Mouse (Mus musculus): ENCODE measurements around the gene Nrg3. TPM values are rescaled to one million over a fixed set of nuclear protein-coding genes. Genes with fewer than 3 reads are reported as not detected.

Gene Nrg3
- 10 to 100 TPM; 82.7 to 83.1 TPM for total RNA-seq (2021)

DNA sequence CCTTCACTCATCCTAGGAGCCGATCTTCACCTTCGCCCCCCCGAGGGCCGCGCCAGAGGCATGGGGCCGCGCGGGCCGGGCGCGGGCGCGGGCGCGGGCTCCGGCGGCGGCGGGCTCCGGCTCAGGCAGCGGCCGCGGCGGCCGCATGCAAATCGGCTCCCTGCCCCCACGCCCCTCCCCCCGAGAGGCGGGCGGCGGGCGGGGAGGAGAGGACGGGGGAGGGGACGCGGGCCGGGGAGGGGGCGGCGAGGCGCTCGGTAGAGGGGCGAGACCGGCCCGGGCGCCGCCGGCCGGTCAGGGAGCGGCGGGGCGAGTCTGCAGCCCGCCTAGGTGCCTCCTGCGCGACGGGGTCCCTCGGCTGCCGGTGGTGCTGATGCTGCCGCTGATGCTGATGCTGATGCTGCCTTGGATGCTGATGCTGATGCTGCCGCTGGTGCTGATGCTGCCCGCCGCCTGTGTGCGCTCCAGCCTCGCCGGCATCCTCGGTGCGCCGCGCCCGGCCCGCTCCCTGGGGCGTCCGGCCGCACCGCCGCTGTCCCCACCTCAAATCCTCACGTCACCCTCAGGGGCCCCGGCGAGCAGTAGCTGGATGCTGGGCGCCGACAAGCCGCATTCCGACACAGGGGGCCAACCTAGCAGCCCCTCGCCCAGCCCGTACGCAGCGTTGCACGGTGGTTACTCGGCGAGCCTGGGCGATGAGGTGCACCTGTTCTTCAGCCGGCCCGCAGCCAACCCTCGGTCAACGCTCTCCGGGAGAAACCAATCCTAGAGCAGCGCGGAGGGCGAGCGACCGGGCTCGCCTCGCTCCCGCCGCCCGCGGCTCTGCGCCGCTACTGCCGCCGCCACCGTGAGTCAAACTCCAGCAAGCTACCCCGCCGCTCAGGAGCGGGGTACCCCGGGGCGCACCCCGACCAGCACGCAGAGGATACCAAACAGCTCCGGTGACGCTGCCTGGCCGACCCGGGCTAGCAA lies at the start of gene Nrg3:
Gene Nrg3, minus strand, starts transcription at position 299 of the 972 bp plus-strand sequence.
- intact Hi-C loops (cut with DNase I), result no loop called here
- DNase-seq, result peak; percentile 64

GRCm38 (mm10) chr14:39508956-39509355 lies 36.1 kb upstream of the Nrg3 start:
- DNase-seq, result no peak
- intact Hi-C loops (cut with DNase I), result no loop called here

- intact Hi-C loops (cut with DNase I), result no loop called here
- peak; percentile 30 for DNase-seq
Measured at GRCm38 (mm10) chr14:39473771-39474211, 903 bp upstream of the Nrg3 start.

DNA sequence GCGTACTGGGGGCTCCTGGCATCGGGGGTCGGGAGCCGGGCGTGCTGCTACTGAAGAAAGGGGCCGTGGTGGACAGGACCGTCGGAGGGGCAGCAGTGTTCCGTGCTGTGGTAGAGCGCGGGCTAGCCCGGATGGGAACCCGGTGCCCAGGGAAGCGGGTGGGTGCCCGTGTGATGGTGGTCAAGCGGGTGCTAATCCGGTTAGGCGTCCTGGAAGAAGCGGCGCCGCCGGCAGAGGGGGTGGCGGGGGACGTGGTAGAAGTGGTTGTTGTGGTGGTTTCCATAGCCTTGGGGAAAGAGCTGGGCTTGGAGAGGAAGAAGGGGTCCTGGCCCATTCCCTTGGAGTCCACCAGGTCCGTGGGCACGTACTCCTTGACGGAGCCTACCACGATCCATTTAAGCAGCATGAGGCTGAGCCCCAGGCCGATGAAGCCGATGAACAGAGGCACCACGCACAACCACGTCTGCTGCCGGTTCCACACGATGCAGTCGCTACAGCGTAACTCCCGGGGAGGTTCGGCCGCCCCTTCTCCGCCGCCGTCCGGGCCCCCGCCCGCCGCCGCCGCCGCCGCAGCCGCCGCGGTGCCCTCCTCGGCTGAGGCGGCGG lies 639 bp downstream of the Nrg3 start:
- peak; percentile 10 for DNase-seq
- intact Hi-C loops (cut with DNase I), result no loop called here

- intact Hi-C loops (cut with DNase I), result no loop called here
Measured at GRCm38 (mm10) chr14:39471236-39471981, 1.5 kb downstream of the Nrg3 start.

GRCm38 (mm10) chr14:39445501-39445900 lies 27.4 kb downstream of the Nrg3 start:
- intact Hi-C loops (cut with DNase I), result no loop called here
- no peak for DNase-seq

More at GRCm38 (mm10) chr14:39471236-39471981, 1.5 kb downstream of the Nrg3 start:
- DNase-seq, result peak; percentile 10

- DNase-seq, result no peak
- intact Hi-C loops (cut with DNase I), result no loop called here
Measured at GRCm38 (mm10) chr14:39428503-39428902, 44.4 kb downstream of the Nrg3 start.

DNA sequence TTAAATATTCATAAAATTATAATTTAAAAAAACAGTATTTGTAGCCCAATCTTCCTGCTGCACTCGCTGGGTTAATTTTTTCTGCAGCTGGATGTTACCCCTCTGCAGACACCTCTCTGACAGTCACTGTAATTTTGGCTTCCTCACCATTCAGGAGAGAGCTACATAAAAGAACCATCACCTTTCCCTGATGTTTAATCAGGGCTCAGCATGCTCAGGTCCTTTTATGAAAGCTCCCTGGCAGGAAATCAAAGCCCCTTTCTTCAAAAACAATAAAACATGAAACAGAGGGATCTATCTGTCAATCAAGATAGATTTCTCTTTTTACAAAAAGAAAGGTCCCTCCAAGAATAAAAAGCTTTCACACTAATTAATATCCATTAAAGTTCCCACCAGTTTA lies 51.0 kb downstream of the Nrg3 start:
- no peak for DNase-seq

DNA sequence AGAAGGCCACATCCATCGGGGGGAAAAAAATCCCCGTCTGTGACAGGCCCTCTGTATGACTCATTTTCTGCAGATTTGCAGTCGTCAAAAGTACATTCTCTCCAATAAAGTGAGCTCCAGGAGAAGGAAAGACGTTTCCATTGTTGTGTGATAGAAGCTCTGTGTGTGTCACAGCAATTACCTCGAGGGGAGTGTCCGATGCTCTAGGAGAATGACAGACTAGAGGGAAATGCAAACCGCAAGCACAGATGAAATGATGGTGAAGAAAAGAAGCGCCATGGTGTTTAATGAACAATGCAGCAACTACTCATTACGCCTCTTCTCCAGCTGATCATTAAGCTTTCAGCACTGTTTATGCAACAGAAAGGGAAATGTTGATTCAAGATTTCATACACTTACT lies 59.6 kb downstream of the Nrg3 start:
- intact Hi-C loops (cut with DNase I), result no loop called here
- DNase-seq, result no peak

More for the DNA sequence above, 51.0 kb downstream of the Nrg3 start:
- intact Hi-C loops (cut with DNase I), result no loop called here

DNA sequence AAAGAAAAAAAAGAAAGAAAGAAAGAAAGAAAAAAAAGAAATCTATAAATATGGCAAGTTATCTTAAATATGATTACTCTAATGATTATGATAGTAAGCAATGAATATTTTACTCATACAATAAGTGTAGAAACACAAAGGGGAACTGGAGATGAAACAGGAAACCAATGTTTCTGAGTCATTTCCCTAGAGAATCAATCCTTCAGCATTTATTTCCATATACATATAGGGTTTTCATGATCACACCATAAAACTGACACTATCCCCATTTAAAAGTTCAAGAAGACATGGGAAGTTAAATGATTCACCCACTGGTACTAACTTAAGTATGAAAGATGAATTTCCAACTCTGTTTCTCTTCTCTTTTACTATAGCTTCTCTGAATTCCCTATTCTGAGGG lies 86.0 kb downstream of the Nrg3 start:
- intact Hi-C loops (cut with DNase I), result no loop called here
- no peak for DNase-seq

- intact Hi-C loops (cut with DNase I), result no loop called here
- DNase-seq, result no peak
Measured at GRCm38 (mm10) chr14:39381321-39381720, 91.6 kb downstream of the Nrg3 start.

DNA sequence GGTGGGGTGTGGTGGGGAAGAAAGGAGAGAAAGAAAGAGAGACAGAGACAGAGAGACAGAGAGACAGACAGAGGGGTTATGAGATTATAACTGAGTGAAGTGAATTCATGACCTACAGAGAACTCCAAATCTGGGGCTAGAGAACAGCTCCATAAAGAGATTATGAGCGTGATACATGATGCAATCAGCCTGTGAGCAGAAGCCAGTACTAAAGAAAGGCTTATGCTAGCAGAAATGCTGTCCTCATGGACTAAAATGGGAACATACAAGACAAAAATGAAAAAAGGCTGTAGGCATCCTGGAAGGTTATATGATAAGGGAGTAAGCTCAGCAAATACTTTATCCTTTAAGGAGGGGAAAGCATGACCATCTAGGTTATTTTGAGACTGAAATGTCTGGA lies 99.7 kb downstream of the Nrg3 start:
- intact Hi-C loops (cut with DNase I), result no loop called here
- DNase-seq, result no peak

- no peak for DNase-seq
- intact Hi-C loops (cut with DNase I), result no loop called here
Measured at GRCm38 (mm10) chr14:39356251-39356650, 116.6 kb downstream of the Nrg3 start.

- intact Hi-C loops (cut with DNase I), result no loop called here
- no peak for DNase-seq
Measured at GRCm38 (mm10) chr14:39351979-39352737, 120.7 kb downstream of the Nrg3 start.

- DNase-seq, result peak; percentile 98
- intact Hi-C loops (cut with DNase I), result no loop called here
Measured at GRCm38 (mm10) chr14:39317424-39318110, 155.3 kb downstream of the Nrg3 start.

DNA sequence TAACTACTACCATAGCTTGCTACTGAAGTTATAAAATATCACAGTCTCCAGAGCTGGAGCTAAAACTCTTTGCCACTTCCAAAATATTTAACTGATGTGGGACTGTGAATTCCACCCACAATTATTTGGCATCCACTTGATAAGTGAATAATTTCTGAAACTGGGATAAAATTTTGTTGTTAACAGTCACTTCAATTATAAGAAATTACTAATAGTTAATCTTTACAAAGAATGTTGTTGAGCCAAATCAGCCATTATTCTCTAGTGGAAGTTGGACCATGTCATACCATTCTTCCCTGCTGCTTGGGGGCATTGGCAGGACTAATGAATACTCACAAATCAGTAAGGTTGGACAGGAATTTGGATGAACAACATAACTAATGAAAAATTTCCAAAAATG lies 158.8 kb downstream of the Nrg3 start:
- DNase-seq, result no peak
- intact Hi-C loops (cut with DNase I), result no loop called here

GRCm38 (mm10) chr14:39265121-39265520 lies 207.8 kb downstream of the Nrg3 start:
- intact Hi-C loops (cut with DNase I), result no loop called here
- DNase-seq, result no peak

DNA sequence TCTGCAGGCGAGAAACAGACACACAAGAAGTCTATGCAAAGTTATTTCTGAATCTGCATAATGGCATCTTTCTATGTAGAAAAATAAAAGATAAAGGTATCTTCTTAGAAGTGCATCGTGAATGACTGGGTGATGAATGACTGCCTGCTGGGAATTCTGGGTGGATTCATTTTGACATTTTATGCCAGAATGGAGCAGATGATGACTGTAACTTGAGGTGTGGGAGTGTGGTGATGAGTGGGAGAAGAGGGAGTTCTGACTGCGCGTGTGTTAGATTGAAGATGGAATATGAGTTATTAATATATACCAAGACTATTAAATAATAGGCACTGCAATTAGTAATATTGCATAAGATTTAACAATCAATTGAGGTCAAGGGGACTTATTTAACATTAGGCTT lies 208.5 kb downstream of the Nrg3 start:
- intact Hi-C loops (cut with DNase I), result no loop called here
- DNase-seq, result no peak

- no peak for DNase-seq
- intact Hi-C loops (cut with DNase I), result no loop called here
Measured at GRCm38 (mm10) chr14:39261016-39261415, 211.9 kb downstream of the Nrg3 start.

- DNase-seq, result peak; percentile 2
- intact Hi-C loops (cut with DNase I), result no loop called here
Measured at GRCm38 (mm10) chr14:39255391-39255790, 217.5 kb downstream of the Nrg3 start.
